Mouse (Mus musculus): ENCODE results near the gene Rgl3.

Rgl3 gene

GRCm38 (mm10) chr9:21989230-21990110 lies at the start of gene Rgl3:
Gene Rgl3 (minus strand): TSS chr9:21989446.
- ChIA-PET CTCF (interaction anchor here in 3 of 4 experiments (0.6 to 2.1 kb wide), 3 partner anchors 8 to 77 kb away, joined by 5 read pairs; no protein-coding TSS in a partner anchor), POLR2A (interaction anchor here in 3 of 4 experiments (0.6 to 2.2 kb wide), 9 partner anchors 8 to 81 kb away, joined by 3 to 8 read pairs (median 4); partner anchors contain the start of genes Gm49318 (in 1 of the 3) and Prkcsh (in 1 of the 3))

- POLR2A ChIA-PET = interaction anchor here in 1 of 4 experiments (0.7 to 1.0 kb wide), 4 partner anchors 12 to 53 kb away, joined by 3 to 5 read pairs (median 3); no protein-coding TSS in a partner anchor
- CTCF ChIA-PET = no interaction called here
Observed at GRCm38 (mm10) chr9:22037826-22038225, 48.6 kb upstream of the Rgl3 start.

- CTCF ChIA-PET = interaction anchor here in 2 of 4 experiments (0.5 to 1.1 kb wide), 2 partner anchors 26 to 120 kb away, joined by 3 to 4 read pairs; no protein-coding TSS in a partner anchor
- POLR2A ChIA-PET = interaction anchor here in 1 of 4 experiments (1.1 to 1.7 kb wide), 2 partner anchors 10 to 15 kb away, joined by 3 to 5 read pairs; no protein-coding TSS in a partner anchor
Observed at GRCm38 (mm10) chr9:22035300-22036044, 46.2 kb upstream of the Rgl3 start.

GRCm38 (mm10) chr9:22030386-22030785 lies 41.1 kb upstream of the Rgl3 start:
- CTCF ChIA-PET = interaction anchor here in 1 of 4 experiments (0.5 kb wide), 1 partner anchor 1451 kb away, joined by 7 read pairs; no protein-coding TSS in a partner anchor
- POLR2A ChIA-PET = interaction anchor here in 1 of 4 experiments (1.4 to 1.5 kb wide), 2 partner anchors 26 to 87 kb away, joined by 3 to 4 read pairs; partner anchors contain the start of gene Elof1

- POLR2A ChIA-PET = interaction anchor here in 3 of 4 experiments (0.6 to 1.6 kb wide), 7 partner anchors 9 to 83 kb away, joined by 3 to 6 read pairs (median 3); no protein-coding TSS in a partner anchor
- CTCF ChIA-PET = interaction anchor here in 2 of 4 experiments (0.5 to 0.6 kb wide), 3 partner anchors 9 to 154 kb away, joined by 3 to 5 read pairs (median 3); no protein-coding TSS in a partner anchor
Observed at GRCm38 (mm10) chr9:22028467-22028866, 39.2 kb upstream of the Rgl3 start.

GRCm38 (mm10) chr9:22024592-22024991 lies 35.3 kb upstream of the Rgl3 start:
- POLR2A ChIA-PET = interaction anchor here in 2 of 4 experiments (0.7 to 2.1 kb wide), 8 partner anchors 14 to 60 kb away, joined by 3 to 7 read pairs (median 4); no protein-coding TSS in a partner anchor
- CTCF ChIA-PET = interaction anchor here in 2 of 4 experiments (0.6 to 1.1 kb wide), 2 partner anchors 36 to 43 kb away, joined by 3 read pairs; no protein-coding TSS in a partner anchor

- ChIA-PET CTCF (no interaction called here), POLR2A (interaction anchor here in 2 of 4 experiments (1.0 kb wide), 2 partner anchors 11 to 37 kb away, joined by 3 to 4 read pairs; no protein-coding TSS in a partner anchor)
Observed at GRCm38 (mm10) chr9:22017208-22017825, 28.1 kb upstream of the Rgl3 start.

GRCm38 (mm10) chr9:22016245-22016644 lies 27.0 kb upstream of the Rgl3 start:
- ChIA-PET POLR2A (interaction anchor here in 2 of 4 experiments (0.7 to 1.0 kb wide), 2 partner anchors 9 to 395 kb away, joined by 3 to 4 read pairs; no protein-coding TSS in a partner anchor), CTCF (no interaction called here)

GRCm38 (mm10) chr9:22012731-22013130 lies 23.5 kb upstream of the Rgl3 start:
- ChIA-PET POLR2A (interaction anchor here in 2 of 4 experiments (1.2 to 2.0 kb wide), 5 partner anchors 9 to 137 kb away, joined by 3 to 14 read pairs (median 5); partner anchors contain the start of gene Elavl3 (in 1 of the 2)), CTCF (interaction anchor here in 1 of 4 experiments (1.4 kb wide), 1 partner anchor 42 kb away, joined by 6 read pairs; no protein-coding TSS in a partner anchor)

- POLR2A ChIA-PET = interaction anchor here in 2 of 4 experiments (1.2 to 1.4 kb wide), 3 partner anchors 13 to 43 kb away, joined by 3 to 5 read pairs (median 5); no protein-coding TSS in a partner anchor
Observed at GRCm38 (mm10) chr9:22011055-22011454, 21.8 kb upstream of the Rgl3 start.

GRCm38 (mm10) chr9:22004546-22004945 lies 15.3 kb upstream of the Rgl3 start:
- POLR2A ChIA-PET = interaction anchor here in 3 of 4 experiments (0.6 to 3.7 kb wide), 9 partner anchors 9 to 87 kb away, joined by 3 to 17 read pairs (median 3); partner anchors contain the start of genes Elavl3 (in 1 of the 3) and Rab3d (in 1 of the 3)
- CTCF ChIA-PET = interaction anchor here in 1 of 4 experiments (0.6 kb wide), 1 partner anchor 465 kb away, joined by 3 read pairs; no protein-coding TSS in a partner anchor

More at GRCm38 (mm10) chr9:22011055-22011454, 21.8 kb upstream of the Rgl3 start:
- CTCF ChIA-PET = no interaction called here

GRCm38 (mm10) chr9:22003163-22003554 lies 13.9 kb upstream of the Rgl3 start:
- ChIA-PET CTCF (interaction anchor here in 1 of 4 experiments (0.5 kb wide), 1 partner anchor 134 kb away, joined by 3 read pairs; no protein-coding TSS in a partner anchor), POLR2A (interaction anchor here in 3 of 4 experiments (0.8 to 3.1 kb wide), 15 partner anchors 10 to 911 kb away, joined by 3 to 17 read pairs (median 3); partner anchors contain the start of genes Elavl3 (in 1 of the 3), Gm38431 (in 1 of the 3), Gm49318 (in 1 of the 3) and Ldlr (in 1 of the 3))

- POLR2A ChIA-PET = interaction anchor here in 3 of 4 experiments (0.5 to 3.1 kb wide), 19 partner anchors 10 to 910 kb away, joined by 3 to 17 read pairs (median 3); partner anchors contain the start of genes Elavl3 (in 1 of the 3), Gm38431 (in 1 of the 3), Gm49318 (in 1 of the 3) and Ldlr (in 1 of the 3)
- CTCF ChIA-PET = interaction anchor here in 2 of 4 experiments (0.5 to 1.4 kb wide), 4 partner anchors 9 to 154 kb away, joined by 3 to 4 read pairs (median 3); partner anchors contain the start of gene Pigyl (in 1 of the 2)
Observed at GRCm38 (mm10) chr9:22002194-22003162, 13.2 kb upstream of the Rgl3 start, which contains the start of the genes Ccdc151 and Prkcsh. Gene Ccdc151 (minus strand): TSS chr9:22002634. Gene Prkcsh (plus strand): TSS chr9:22002806.

- ChIA-PET POLR2A (interaction anchor here in 2 of 4 experiments (0.5 to 2.2 kb wide), 6 partner anchors 9 to 389 kb away, joined by 3 to 9 read pairs (median 3); partner anchors contain the start of gene Gm49318 (in 1 of the 2)), CTCF (interaction anchor here in 2 of 4 experiments (0.7 to 1.4 kb wide), 3 partner anchors 11 to 154 kb away, joined by 3 to 4 read pairs (median 3); partner anchors contain the start of gene Pigyl (in 1 of the 2))
Observed at GRCm38 (mm10) chr9:22001633-22002032, 12.4 kb upstream of the Rgl3 start.

- POLR2A ChIA-PET = no interaction called here
- CTCF ChIA-PET = no interaction called here
Observed at GRCm38 (mm10) chr9:22000296-22000695, 11.1 kb upstream of the Rgl3 start.
